Mouse (Mus musculus) adrenal gland, adult 18-20 months (tissue): ENCODE measurements around the gene Sgpp1. TPM values are rescaled to one million over a fixed set of nuclear protein-coding genes. Genes with fewer than 3 reads are reported as not detected.
"Not testable (repeated sequence)": the region's sequence is repeated elsewhere in the genome, so short reads cannot be mapped to it uniquely, and the experiment has no call there.

Experiments used
- DNase-seq, 2 experiments: peaks; one replicate each; pipeline ENCODE4 v3.0.0; 2021 to 2022; ENCODE audit warnings: low spot score in 2 of 2
- total RNA-seq, 2 experiments: library from RNA; stranded (reverse); gene quantifications; 1 replicate in 1 of 2; 2 replicates in 1 of 2; pipeline ENCODE4 v1.2.3; 2021

Gene Sgpp1
- total RNA-seq, 2 experiments from 2014 or later = 73.8 to 209 TPM

GRCm38 (mm10) chr12:75701173-75702083 lies 34.1 kb downstream of the Sgpp1 start:
- peak; percentile 28 to 34 for DNase-seq

- DNase-seq = no peak
Observed at GRCm38 (mm10) chr12:75698692-75699091, 36.8 kb downstream of the Sgpp1 start.

GRCm38 (mm10) chr12:75695845-75696244 lies 39.7 kb downstream of the Sgpp1 start:
- DNase-seq = not testable (repeated sequence)

GRCm38 (mm10) chr12:75689003-75689402 lies 46.5 kb downstream of the Sgpp1 start:
- no peak for DNase-seq

GRCm38 (mm10) chr12:75687314-75687713 lies 48.2 kb downstream of the Sgpp1 start:
- no peak for DNase-seq

GRCm38 (mm10) chr12:75684026-75684425 lies 51.5 kb downstream of the Sgpp1 start:
- DNase-seq = not testable (repeated sequence)

- no peak for DNase-seq
Observed at GRCm38 (mm10) chr12:75683598-75683997, 51.9 kb downstream of the Sgpp1 start.

- no peak for DNase-seq
Observed at GRCm38 (mm10) chr12:75682842-75683241, 52.7 kb downstream of the Sgpp1 start.

GRCm38 (mm10) chr12:75681101-75681500 lies 54.4 kb downstream of the Sgpp1 start:
- DNase-seq = no peak

GRCm38 (mm10) chr12:75678393-75678792 lies 57.1 kb downstream of the Sgpp1 start:
- DNase-seq = no peak

- DNase-seq = no peak
Observed at GRCm38 (mm10) chr12:75672630-75673029, 62.9 kb downstream of the Sgpp1 start.

- no peak for DNase-seq
Observed at GRCm38 (mm10) chr12:75671759-75672315, 63.7 kb downstream of the Sgpp1 start.

GRCm38 (mm10) chr12:75670611-75671010 lies 64.9 kb downstream of the Sgpp1 start:
- no peak for DNase-seq

- peak; percentile 91 to 92 for DNase-seq
Observed at GRCm38 (mm10) chr12:75669258-75670106, 66.0 kb downstream of the Sgpp1 start, which contains the start of gene Wdr89. Wdr89 (minus strand) TSS chr12:75669537.

GRCm38 (mm10) chr12:75668916-75669257 lies 66.6 kb downstream of the Sgpp1 start:
- DNase-seq = no peak

- no peak for DNase-seq
Observed at GRCm38 (mm10) chr12:75668221-75668620, 67.3 kb downstream of the Sgpp1 start.

GRCm38 (mm10) chr12:75666939-75667338 lies 68.6 kb downstream of the Sgpp1 start:
- DNase-seq = no peak

- no peak for DNase-seq
Observed at GRCm38 (mm10) chr12:75664516-75664810, 71.1 kb downstream of the Sgpp1 start.
